Mouse (Mus musculus): ENCODE measurements around the gene 1700122O11Rik. TPM values are rescaled to one million over a fixed set of nuclear protein-coding genes. Genes with fewer than 3 reads are reported as not detected.
A peak's percentile ranks its signal among the peaks of the same experiment; 100 is the strongest.

The 1700122O11Rik gene
- polyA plus RNA-seq, 1 experiment from 2014 or later: not detected

DNA sequence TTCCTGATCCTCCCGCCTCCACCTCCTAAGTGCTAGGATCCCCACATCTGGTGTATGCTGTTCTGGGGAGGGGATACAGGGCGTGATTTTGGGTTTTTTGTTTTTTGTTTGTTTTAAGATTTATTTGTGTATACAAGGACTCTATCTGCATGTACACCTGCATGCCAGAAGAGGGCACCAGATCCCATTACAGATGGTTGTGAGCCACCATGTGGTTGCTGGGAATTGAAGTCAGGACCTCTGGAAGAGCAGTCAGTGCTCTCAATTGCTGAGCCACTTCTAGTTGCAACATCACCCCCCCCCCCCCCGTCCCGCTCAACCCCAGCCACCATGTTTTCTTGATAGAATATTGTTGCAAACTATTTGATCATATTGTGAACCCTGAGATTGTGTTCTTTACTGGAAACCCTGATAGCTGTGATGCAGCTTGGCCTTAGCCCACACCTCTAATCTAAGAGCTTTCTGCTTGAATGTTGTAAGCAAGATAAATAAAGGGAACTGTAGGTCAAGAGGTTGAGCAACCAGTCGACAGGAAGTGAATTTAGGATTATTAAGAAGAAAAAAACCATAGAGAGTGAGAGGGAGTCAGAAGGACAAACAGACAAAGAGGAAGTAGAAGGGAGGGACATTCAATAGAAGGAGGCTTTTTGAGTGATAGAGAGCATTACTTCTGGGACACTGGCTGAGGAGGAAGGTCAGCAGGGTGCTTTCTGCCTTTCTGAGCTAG lies 5.2 kb upstream of the 1700122O11Rik start:
- DNase-seq (ENCODE audit: low spot score): no peak
- Histone ChIP-seq H3K4me3 (no peak overlapping the region), H3K36me3 (no peaks in the 10 kb centered on the region), H3K9me3 (replicated peaks) (no peaks in the 10 kb centered on the region), H3K27ac (replicated peaks) (no peak overlapping the region), H3K4me1 (peaks cover 29% of the 10 kb centered on the region), H3K27me3 (ENCODE audit: low read depth, poor library complexity, severe bottlenecking) (peaks cover 10% of the 10 kb centered on the region)
- WGBS: 86% methylated on average over 5 of the region's 5 CpGs

DNA sequence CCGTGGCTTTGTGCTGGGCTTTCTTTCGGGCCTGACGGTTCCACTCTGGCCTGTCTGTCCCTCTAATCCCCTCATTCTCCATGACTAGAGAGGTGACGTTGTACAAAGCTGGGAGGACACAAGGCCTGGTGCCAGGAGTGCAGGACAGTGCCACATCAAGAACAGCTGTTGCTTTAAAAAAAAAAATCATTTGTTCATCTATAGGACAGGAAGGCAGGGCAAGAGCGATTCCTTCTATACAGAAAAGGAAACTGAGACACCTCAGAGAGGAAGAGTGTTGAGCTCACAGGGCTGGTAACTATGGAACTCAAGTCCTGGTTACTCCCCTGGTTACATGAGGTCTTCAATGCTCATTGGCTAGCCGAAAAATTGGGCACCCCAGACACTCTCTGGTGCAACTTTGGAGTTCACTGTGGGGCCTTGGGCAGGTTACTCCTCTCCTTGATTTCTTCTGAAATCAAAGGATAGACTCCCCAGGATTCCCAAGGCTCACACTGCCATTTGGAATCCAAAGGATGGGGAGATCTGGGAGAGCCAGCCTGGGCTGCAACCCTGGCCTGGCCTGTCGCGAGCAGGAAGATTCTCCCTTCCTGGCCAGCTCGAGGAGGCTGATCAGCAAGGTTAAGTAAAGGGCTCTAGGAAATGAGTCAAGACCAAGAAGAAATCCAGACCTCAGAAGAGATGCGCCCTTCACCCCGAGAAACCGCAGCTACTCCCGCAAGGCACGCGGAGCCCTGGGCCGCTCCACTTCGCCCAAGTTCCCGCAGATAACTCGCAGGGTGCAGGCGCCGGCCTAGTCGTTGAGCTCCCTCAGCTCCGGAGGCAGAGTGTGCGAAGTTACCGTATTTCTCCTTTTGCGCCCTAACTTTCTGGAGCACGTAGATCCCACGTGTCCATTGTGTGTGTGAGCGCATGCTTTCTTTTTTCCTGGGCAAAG lies 3.5 kb upstream of the 1700122O11Rik start:
- peak; percentile 79 for DNase-seq (ENCODE audit: low spot score)
- Histone ChIP-seq H3K36me3 (no peaks in the 10 kb centered on the region), H3K27me3 (ENCODE audit: low read depth, poor library complexity, severe bottlenecking) (peaks cover 23% of the 10 kb centered on the region), H3K4me1 (peaks cover 29% of the 10 kb centered on the region), H3K9me3 (replicated peaks) (no peaks in the 10 kb centered on the region), H3K27ac (replicated peaks) (peak overlapping the region; percentile 87), H3K4me3 (peak overlapping the region; percentile 36)
- 5% methylated on average over 29 of the region's 29 CpGs for WGBS

DNA sequence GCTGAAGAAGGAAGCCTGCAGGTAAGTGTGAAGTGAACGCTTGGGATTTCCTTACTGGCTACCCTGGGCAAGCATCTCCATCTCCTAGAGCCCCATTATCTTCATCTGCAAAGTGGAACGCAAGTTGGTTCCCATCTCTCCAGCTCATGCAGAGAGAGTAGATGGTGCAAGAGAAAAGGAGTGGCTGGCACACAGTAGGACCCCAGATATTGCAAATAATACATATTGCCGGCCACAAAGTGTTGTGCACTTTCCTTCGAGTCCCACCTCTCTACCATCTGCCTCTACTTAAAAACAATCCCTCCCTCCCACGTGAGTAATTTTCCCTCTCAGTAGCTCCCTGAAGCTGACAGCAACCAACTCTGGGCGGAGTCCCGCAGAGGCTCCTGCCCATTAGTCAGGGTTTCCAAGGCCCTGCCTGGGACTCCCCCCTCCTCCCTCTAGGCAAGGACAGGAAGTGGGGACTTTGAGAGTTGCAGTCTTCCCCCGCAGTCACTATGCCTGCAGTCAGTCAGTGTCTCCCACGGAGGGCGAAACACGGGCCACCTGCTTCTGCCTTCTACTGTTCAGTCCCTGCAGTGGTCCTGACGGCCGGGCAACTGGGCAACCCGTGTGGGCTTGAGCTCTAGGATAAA lies 1.3 kb upstream of the 1700122O11Rik start:
- peaks cover 39% of the 10 kb centered on the region for H3K27me3 ChIP-seq (ENCODE audit: low read depth, poor library complexity, severe bottlenecking)
- no peaks in the 10 kb centered on the region for H3K9me3 ChIP-seq (replicated peaks)
- 13% methylated on average over 14 of the region's 14 CpGs for WGBS
- peak; percentile 73 for DNase-seq (ENCODE audit: low spot score)
- H3K4me3 ChIP-seq: peak overlapping the region; percentile 35
- no peaks in the 10 kb centered on the region for H3K36me3 ChIP-seq
- H3K4me1 ChIP-seq: peaks cover 30% of the 10 kb centered on the region
- H3K27ac ChIP-seq (replicated peaks): peak overlapping the region; percentile 69

DNA sequence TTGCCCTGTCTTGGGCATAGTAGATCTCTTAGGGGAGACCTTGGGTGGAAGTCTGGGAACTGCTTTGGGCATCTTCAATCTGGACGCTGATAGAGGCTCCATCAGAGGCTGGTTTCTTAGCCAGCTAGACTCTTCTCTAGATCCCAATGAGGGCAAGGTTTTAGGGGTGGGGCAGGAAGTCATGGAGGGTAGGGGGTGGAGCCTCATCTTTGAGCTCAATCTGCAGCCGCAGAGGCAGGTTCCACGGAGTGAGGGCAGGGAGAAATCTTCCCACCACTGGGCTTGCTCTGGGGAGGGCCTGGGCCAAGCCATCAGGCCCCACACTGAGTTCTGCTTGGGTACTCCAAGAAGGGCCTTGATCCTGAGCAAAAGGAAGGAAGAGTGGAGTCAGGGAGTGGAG lies 1.2 kb downstream of the 1700122O11Rik start:
- Histone ChIP-seq H3K27me3 (ENCODE audit: low read depth, poor library complexity, severe bottlenecking) (peaks cover 51% of the 10 kb centered on the region), H3K9me3 (replicated peaks) (no peaks in the 10 kb centered on the region), H3K36me3 (no peaks in the 10 kb centered on the region), H3K4me1 (peaks cover 39% of the 10 kb centered on the region), H3K4me3 (no peak overlapping the region), H3K27ac (replicated peaks) (no peak overlapping the region)
- 74% methylated on average over 3 of the region's 3 CpGs for WGBS
- no peak for DNase-seq (ENCODE audit: low spot score)

DNA sequence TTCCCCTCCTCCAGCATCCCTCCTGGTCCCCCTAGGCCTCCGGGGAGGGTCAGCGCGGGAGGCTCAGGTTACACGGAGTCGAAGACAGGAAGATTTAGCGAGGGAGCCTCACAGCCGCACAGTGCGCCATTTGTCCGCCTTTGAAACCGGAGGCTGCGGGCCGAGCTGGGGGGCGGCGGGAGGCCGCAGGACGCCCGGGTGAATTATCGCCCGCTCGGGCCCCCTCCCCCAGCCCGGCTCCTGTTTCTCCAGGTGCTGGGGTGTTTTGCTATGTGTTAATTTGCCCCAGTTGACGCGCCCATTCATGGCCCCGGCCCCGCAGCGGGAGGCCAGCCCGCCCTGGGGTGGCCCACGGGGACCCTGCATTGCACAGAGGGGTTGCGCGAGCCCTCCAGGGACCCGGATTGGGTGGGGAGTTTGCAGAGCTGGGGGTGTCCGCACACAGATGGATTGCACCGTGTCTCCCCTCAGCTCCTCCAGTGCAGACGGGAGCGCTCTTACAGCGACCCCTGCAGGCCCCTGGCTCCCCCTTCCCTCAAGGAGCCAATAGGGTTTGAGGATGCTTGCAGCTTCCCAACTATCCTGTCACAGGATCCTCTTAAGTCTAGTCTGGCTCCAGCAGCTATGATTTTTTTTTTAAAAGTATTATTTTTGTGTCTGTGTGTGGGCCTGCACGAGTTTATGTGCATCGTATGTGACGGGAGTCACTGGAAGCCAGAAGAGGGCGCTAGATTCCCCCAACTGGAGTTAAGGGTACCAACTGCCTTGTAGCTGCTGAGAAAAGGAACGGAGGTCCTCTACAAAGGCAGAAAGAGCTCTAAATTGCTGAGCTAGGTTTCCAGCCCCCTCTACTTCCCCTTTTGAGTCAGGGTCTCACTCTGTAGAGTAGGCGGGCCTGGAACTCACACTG lies 6.3 kb downstream of the 1700122O11Rik start:
- Histone ChIP-seq H3K9me3 (replicated peaks) (0 out of 2 replicates have a peak, but pooled peaks cover 2% of the 10 kb centered on the region), H3K36me3 (no peaks in the 10 kb centered on the region), H3K4me3 (peak overlapping the region; percentile 68), H3K4me1 (peaks cover 57% of the 10 kb centered on the region), H3K27ac (replicated peaks) (peak overlapping the region; percentile 95), H3K27me3 (ENCODE audit: low read depth, poor library complexity, severe bottlenecking) (peaks cover 68% of the 10 kb centered on the region)
- DNase-seq (ENCODE audit: low spot score): peak; percentile 82
- WGBS: 3% methylated on average over 42 of the region's 42 CpGs

DNA sequence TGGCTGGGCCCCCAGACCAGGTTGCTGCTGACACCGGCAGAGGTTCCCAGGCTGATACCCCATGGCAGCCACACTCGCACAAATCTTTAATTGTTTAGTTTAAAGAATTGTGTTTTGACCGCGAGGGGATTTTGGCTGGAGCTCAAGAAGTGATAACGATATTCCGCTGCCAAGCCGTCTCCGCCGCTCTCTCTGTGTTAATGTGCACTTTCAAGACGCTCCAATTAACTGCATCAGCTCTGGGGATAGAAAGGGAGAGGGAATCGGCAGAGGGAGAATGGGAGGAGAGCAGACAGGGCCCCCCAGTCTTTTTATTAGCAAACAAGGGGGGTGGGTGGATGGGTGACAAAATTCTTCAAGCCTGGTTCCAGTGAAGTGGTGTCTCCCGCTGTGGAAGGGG lies 8.9 kb downstream of the 1700122O11Rik start:
- peaks cover 59% of the 10 kb centered on the region for H3K27me3 ChIP-seq (ENCODE audit: low read depth, poor library complexity, severe bottlenecking)
- peak overlapping the region; percentile 65 for H3K27ac ChIP-seq (replicated peaks)
- no peak overlapping the region for H3K4me3 ChIP-seq
- WGBS: 40% methylated on average over 12 of the region's 12 CpGs
- DNase-seq (ENCODE audit: low spot score): no peak
- H3K4me1 ChIP-seq: peaks cover 65% of the 10 kb centered on the region
- H3K36me3 ChIP-seq: no peaks in the 10 kb centered on the region
- 0 out of 2 replicates have a peak, but pooled peaks cover 4% of the 10 kb centered on the region for H3K9me3 ChIP-seq (replicated peaks)

DNA sequence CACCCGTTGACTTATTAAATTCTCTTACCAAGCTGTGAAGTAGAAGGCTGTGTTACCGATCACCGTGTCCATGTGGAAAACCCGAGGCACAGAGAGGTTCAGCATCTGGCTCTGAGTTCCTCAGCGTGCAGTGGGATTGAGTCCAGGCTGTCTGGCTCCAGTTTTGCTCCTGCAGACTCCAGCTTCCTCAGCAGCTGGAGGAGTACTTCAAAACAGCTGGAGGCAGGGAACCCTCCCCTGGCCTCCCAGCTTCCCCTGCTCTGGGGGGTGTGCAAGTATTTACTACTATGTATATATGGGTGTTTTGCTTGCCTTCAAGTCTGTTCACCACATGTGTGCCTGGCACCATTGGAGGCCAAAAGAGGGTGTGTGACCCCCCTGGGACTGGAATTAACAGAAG lies 9.8 kb downstream of the 1700122O11Rik start:
- H3K27ac ChIP-seq (replicated peaks): no peak overlapping the region
- H3K36me3 ChIP-seq: no peaks in the 10 kb centered on the region
- H3K4me1 ChIP-seq: peaks cover 65% of the 10 kb centered on the region
- DNase-seq (ENCODE audit: low spot score): no peak
- no peak overlapping the region for H3K4me3 ChIP-seq
- 0 out of 2 replicates have a peak, but pooled peaks cover 4% of the 10 kb centered on the region for H3K9me3 ChIP-seq (replicated peaks)
- WGBS: 83% methylated on average over 5 of the region's 5 CpGs
- peaks cover 59% of the 10 kb centered on the region for H3K27me3 ChIP-seq (ENCODE audit: low read depth, poor library complexity, severe bottlenecking)

DNA sequence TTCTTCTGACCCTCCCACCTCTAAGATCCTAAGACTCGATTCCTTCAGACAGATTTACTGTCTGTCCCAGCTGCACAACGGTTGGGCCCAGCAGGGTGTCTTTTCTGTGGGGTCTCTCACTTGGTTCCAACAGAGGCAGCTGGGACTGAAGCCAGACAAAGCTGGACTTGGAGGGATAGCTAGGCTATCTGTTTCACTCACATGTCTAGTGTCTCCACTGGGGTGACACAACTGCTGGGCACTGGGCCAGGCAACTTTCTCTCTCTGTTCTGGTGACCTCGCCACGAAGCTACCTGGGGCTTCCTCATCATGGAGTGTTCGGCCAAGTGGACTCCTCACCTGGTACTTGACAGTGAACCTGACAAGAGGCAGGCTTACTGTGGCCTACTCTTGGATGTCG lies 10.4 kb downstream of the 1700122O11Rik start:
- peaks cover 71% of the 10 kb centered on the region for H3K4me1 ChIP-seq
- H3K36me3 ChIP-seq: no peaks in the 10 kb centered on the region
- no peak for DNase-seq (ENCODE audit: low spot score)
- WGBS: 77% methylated on average over 6 of the region's 6 CpGs
- H3K27me3 ChIP-seq (ENCODE audit: low read depth, poor library complexity, severe bottlenecking): peaks cover 64% of the 10 kb centered on the region
- H3K27ac ChIP-seq (replicated peaks): no peak overlapping the region
- 0 out of 2 replicates have a peak, but pooled peaks cover 4% of the 10 kb centered on the region for H3K9me3 ChIP-seq (replicated peaks)
- H3K4me3 ChIP-seq: no peak overlapping the region

DNA sequence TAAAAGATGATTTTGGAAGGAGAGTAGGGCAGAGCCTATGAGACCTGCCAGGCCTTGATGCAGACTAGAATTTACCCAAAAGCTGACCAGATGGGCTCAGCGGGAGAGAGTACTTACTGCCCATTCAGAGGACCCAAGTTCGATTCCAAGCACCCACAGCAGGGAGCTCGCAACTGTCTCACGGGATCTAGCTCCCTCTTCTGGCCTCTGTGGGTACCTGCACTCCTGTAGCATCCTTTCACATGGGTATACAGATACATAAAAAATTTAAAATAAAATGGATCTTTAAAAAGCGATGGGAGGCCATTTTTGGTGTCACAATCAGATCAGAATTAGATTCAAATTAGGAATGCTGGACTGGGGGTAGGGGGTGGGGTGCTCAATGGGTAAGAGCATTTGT lies 11.1 kb downstream of the 1700122O11Rik start:
- Histone ChIP-seq H3K36me3 (no peaks in the 10 kb centered on the region), H3K27me3 (ENCODE audit: low read depth, poor library complexity, severe bottlenecking) (peaks cover 70% of the 10 kb centered on the region), H3K9me3 (replicated peaks) (0 out of 2 replicates have a peak, but pooled peaks cover 4% of the 10 kb centered on the region), H3K27ac (replicated peaks) (no peak overlapping the region), H3K4me3 (no peak overlapping the region), H3K4me1 (peaks cover 74% of the 10 kb centered on the region)
- WGBS: 96% methylated on average over 5 of the region's 5 CpGs
- DNase-seq (ENCODE audit: low spot score): no peak

DNA sequence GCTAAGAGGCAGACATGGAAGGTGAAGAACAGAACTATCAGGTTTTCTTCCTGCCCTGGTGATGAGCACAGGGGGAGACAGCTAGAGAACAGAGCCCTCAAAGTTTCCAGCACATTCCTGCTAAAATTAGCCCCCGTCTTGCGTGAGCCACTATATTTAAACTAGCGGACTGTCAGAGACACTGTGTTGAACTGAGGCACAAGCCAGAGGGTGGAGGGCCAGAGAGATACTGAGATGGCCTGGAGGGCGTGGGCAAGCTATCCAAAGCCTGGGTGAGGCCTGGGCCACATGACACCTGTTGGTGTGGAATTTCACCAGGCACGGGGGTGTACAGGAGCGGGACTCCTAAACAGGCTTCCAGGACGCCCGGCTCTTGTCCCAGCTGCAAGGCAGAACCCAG lies 14.0 kb downstream of the 1700122O11Rik start:
- DNase-seq (ENCODE audit: low spot score): no peak
- Histone ChIP-seq H3K4me1 (peaks cover 63% of the 10 kb centered on the region), H3K36me3 (no peaks in the 10 kb centered on the region), H3K4me3 (no peak overlapping the region), H3K27ac (replicated peaks) (peak overlapping the region; percentile 72), H3K9me3 (replicated peaks) (0 out of 2 replicates have a peak, but pooled peaks cover 4% of the 10 kb centered on the region), H3K27me3 (ENCODE audit: low read depth, poor library complexity, severe bottlenecking) (peaks cover 60% of the 10 kb centered on the region)
- 79% methylated on average over 8 of the region's 8 CpGs for WGBS

DNA sequence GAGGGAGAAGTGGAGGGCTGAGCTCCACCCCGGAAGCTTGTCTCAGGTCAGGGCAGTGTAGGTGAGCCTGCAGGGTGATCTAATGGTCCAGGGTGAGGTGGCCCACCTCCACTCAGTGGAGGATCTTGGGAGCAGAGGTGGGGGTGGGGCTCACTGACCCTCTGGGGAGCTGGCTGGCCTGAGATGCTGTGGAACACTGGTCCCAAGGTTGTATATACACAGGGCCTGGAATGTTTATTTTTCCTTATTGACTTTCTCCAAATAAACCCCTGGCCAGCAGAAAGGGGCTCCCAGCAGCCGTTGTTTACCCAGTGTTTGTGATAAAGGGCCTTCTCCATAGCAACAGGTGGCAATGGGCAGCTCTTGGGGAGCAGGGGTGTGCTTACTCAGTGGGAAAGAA lies 18.5 kb downstream of the 1700122O11Rik start:
- DNase-seq (ENCODE audit: low spot score): peak; percentile 48
- no peaks in the 10 kb centered on the region for H3K36me3 ChIP-seq
- peak overlapping the region; percentile 74 for H3K27ac ChIP-seq (replicated peaks)
- whole genome bisulfite sequencing: 28% methylated on average over 2 of the region's 2 CpGs
- peaks cover 53% of the 10 kb centered on the region for H3K27me3 ChIP-seq (ENCODE audit: low read depth, poor library complexity, severe bottlenecking)
- H3K4me3 ChIP-seq: no peak overlapping the region
- H3K9me3 ChIP-seq (replicated peaks): no peaks in the 10 kb centered on the region
- peaks cover 58% of the 10 kb centered on the region for H3K4me1 ChIP-seq

DNA sequence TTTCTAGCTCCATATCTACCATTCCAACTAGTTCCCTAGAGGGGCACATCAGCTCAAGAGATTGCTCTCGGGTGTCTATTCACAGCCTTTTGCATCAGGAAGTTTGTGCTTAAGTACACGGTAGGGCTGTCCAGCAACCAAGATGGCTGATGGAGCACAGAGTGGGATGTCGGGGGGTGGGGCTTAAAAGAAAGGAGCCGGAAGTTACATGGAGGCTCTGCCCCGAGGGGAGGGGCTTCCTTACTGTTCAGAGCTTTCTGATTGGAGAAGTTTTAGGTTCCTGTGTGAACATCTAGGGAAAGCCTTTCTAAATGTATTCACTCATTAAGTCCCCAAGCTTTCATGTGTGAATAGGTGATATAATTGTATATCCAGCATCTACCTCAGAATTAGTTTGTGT lies 21.5 kb downstream of the 1700122O11Rik start:
- Histone ChIP-seq H3K36me3 (no peaks in the 10 kb centered on the region), H3K4me3 (no peak overlapping the region), H3K27me3 (ENCODE audit: low read depth, poor library complexity, severe bottlenecking) (peaks cover 30% of the 10 kb centered on the region), H3K9me3 (replicated peaks) (no peaks in the 10 kb centered on the region), H3K4me1 (peaks cover 40% of the 10 kb centered on the region), H3K27ac (replicated peaks) (no peak overlapping the region)
- DNase-seq (ENCODE audit: low spot score): no peak
- 89% methylated on average over 5 of the region's 5 CpGs for WGBS

All from midbrain, embryonic 10.5 days (tissue).